Mouse (Mus musculus): ENCODE measurements around the gene Golph3l. TPM values are rescaled to one million over a fixed set of nuclear protein-coding genes. Genes with fewer than 3 reads are reported as not detected.

Golph3l gene
- total and polyA plus RNA-seq, 2 experiments, result 2.5 to 5.2 TPM

GRCm38 (mm10) chr3:95627763-95628162, 39.0 kb downstream of the Golph3l start:
- WGBS, result 90% methylated on average over 5 of the region's 5 CpGs
- Histone ChIP-seq H3K79me2 (ENCODE audit: control insufficient read depth, insufficient read depth, low read length) (peaks cover 3% of the 10 kb centered on the region; the same call in 1 of the 2 replicates), H3K9ac (ENCODE audit: low read depth, low read length) (no peak overlapping the region), H3K36me3 (ENCODE audit: control insufficient read depth, insufficient read depth, low read length) (peaks cover 16% of the 10 kb centered on the region), H3K4me1 (ENCODE audit: control insufficient read depth, insufficient read depth, low read length) (peaks cover 8% of the 10 kb centered on the region), H3K27me3 (ENCODE audit: control insufficient read depth, insufficient read depth, low read length) (no peaks in the 10 kb centered on the region), H3K4me3 (ENCODE audit: insufficient read depth, low read depth, low read length) (no peak overlapping the region), H3K27ac (replicated peaks; ENCODE audit: insufficient read depth, low read depth, low read length) (no peak overlapping the region)
- no peak for DNase-seq (ENCODE audit: extremely low read depth, low read depth, low spot score)
- TF ChIP-seq POLR2A (IDR thresholded peaks at IDR 0.05; ENCODE audit: extremely low read depth, insufficient read depth, low read length), result no peak
- TF ChIP-seq CTCF (IDR thresholded peaks at IDR 0.05; ENCODE audit: low read depth, low read length), result no peak

DNA sequence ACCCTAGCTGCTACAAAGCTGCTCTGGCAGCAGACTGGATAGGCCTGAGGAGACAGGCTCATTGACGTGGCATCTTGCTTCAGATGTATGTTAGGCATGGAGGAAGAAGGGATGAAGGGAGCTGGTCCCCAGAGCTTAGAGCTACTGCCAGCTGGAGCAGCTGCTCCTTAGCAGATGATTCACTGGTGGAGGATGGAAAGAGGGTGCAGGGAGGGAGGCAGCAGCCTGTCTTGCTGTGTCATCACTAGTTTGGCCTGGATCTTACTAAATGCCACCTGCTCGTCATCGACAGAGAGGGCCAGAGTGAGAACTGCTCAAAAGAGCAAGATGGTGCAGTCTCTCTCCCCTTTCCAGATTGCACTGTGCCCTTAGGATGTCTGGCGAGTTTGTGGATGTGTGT, 41.0 kb downstream of the Golph3l start:
- peaks cover 21% of the 10 kb centered on the region for H3K36me3 ChIP-seq (ENCODE audit: control insufficient read depth, insufficient read depth, low read length)
- H3K9ac ChIP-seq (ENCODE audit: low read depth, low read length), result no peak overlapping the region
- no peak for TF ChIP-seq CTCF (IDR thresholded peaks at IDR 0.05; ENCODE audit: low read depth, low read length)
- no peak for TF ChIP-seq POLR2A (IDR thresholded peaks at IDR 0.05; ENCODE audit: extremely low read depth, insufficient read depth, low read length)
- peaks cover 8% of the 10 kb centered on the region for H3K4me1 ChIP-seq (ENCODE audit: control insufficient read depth, insufficient read depth, low read length)
- DNase-seq (ENCODE audit: extremely low read depth, low read depth, low spot score), result no peak
- H3K27me3 ChIP-seq (ENCODE audit: control insufficient read depth, insufficient read depth, low read length), result no peaks in the 10 kb centered on the region
- H3K4me3 ChIP-seq (ENCODE audit: insufficient read depth, low read depth, low read length), result no peak overlapping the region
- WGBS, result 63% methylated on average over 4 of the region's 4 CpGs
- H3K79me2 ChIP-seq (ENCODE audit: control insufficient read depth, insufficient read depth, low read length), result peaks cover 3% of the 10 kb centered on the region; the same call in 1 of the 2 replicates
- no peak overlapping the region for H3K27ac ChIP-seq (replicated peaks; ENCODE audit: insufficient read depth, low read depth, low read length)

- Histone ChIP-seq H3K4me3 (ENCODE audit: insufficient read depth, low read depth, low read length) (no peak overlapping the region), H3K4me1 (ENCODE audit: control insufficient read depth, insufficient read depth, low read length) (peaks cover 12% of the 10 kb centered on the region), H3K27me3 (ENCODE audit: control insufficient read depth, insufficient read depth, low read length) (no peaks in the 10 kb centered on the region), H3K36me3 (ENCODE audit: control insufficient read depth, insufficient read depth, low read length) (peaks cover 21% of the 10 kb centered on the region), H3K27ac (replicated peaks; ENCODE audit: insufficient read depth, low read depth, low read length) (no peak overlapping the region), H3K9ac (ENCODE audit: low read depth, low read length) (no peak overlapping the region), H3K79me2 (ENCODE audit: control insufficient read depth, insufficient read depth, low read length) (no peaks in the 10 kb centered on the region; the same call in 1 of the 2 replicates)
- 62% methylated on average over 3 of the region's 3 CpGs for WGBS
- TF ChIP-seq POLR2A (IDR thresholded peaks at IDR 0.05; ENCODE audit: extremely low read depth, insufficient read depth, low read length) (no peak), CTCF (IDR thresholded peaks at IDR 0.05; ENCODE audit: low read depth, low read length) (no peak)
- DNase-seq (ENCODE audit: extremely low read depth, low read depth, low spot score), result no peak
Measured at GRCm38 (mm10) chr3:95630856-95631255, 42.1 kb downstream of the Golph3l start.

DNA sequence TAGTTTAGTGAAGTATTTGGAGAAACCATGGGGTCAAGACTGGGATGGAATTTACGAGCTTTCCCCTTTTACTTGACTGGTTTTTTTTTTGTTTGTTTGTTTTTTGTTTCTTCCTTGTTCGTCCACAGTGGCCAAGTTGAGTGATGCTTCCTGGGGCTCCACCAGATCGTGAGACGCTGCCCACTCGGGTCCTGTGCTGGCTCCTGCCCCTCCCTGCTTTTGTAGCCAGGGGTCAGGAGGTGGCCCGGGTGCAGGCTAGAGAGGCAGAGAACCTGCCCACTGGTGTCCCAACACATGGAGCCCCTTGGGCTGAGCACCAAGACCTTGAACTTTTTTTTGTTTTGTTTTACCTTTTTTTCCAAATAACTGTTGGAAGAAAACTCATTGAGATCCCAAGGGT, 42.6 kb downstream of the Golph3l start:
- TF ChIP-seq POLR2A (IDR thresholded peaks at IDR 0.05; ENCODE audit: extremely low read depth, insufficient read depth, low read length), result no peak
- no peak for TF ChIP-seq CTCF (IDR thresholded peaks at IDR 0.05; ENCODE audit: low read depth, low read length)
- H3K27ac ChIP-seq (replicated peaks; ENCODE audit: insufficient read depth, low read depth, low read length), result peak overlapping the region; percentile 26; the same call in 1 of the 2 replicates
- no peak overlapping the region for H3K9ac ChIP-seq (ENCODE audit: low read depth, low read length)
- H3K4me3 ChIP-seq (ENCODE audit: insufficient read depth, low read depth, low read length), result no peak overlapping the region
- DNase-seq (ENCODE audit: extremely low read depth, low read depth, low spot score), result no peak
- WGBS, result 63% methylated on average over 6 of the region's 6 CpGs
- peaks cover 21% of the 10 kb centered on the region for H3K36me3 ChIP-seq (ENCODE audit: control insufficient read depth, insufficient read depth, low read length)
- H3K79me2 ChIP-seq (ENCODE audit: control insufficient read depth, insufficient read depth, low read length), result no peaks in the 10 kb centered on the region; the same call in 1 of the 2 replicates
- H3K4me1 ChIP-seq (ENCODE audit: control insufficient read depth, insufficient read depth, low read length), result peaks cover 11% of the 10 kb centered on the region
- H3K27me3 ChIP-seq (ENCODE audit: control insufficient read depth, insufficient read depth, low read length), result no peaks in the 10 kb centered on the region

DNA sequence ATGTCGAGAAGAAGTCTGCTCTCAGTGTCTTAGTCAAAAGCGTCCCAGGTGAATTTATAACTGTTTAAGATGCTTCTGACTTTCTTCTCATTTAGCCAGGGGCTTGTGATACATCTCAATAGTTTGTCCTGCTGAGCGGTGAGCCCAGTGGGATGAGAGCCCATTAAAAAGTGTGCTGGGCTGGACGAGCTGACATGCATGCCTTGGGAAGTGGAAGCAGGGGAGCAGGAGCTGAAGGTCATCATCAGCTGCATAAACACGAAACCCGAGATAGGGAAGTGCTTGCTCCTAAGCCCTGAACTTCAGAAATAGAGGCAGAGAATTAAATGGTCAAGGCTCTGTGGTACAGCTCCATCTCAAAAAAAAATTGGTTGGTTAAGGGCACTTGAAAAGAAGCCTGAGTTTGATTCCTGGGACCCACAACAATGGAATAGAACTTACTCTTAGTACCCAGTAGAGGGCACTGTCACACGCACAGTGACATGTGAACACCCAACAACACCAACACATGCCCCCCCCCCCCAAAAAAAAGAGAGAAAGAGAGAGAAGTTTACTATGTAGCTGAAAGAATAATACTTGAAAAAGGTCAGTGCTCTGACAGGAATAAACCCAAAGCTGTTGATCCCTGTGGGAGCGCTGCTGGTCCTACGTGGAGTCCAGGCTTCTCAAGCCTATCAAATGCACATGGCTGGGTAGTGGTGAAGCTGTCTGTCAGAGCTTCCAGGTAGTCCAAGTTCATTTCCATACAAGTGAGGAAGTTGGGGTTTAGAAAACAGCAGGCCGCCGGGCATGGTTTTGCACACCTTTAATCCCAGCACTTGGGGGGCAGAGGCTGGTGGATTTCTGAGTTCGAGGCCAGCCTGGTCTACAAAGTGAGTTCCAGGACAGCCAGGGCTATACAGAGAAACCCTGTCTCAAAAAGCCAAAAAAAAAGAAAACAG, 44.2 kb downstream of the Golph3l start:
- no peak for TF ChIP-seq POLR2A (IDR thresholded peaks at IDR 0.05; ENCODE audit: extremely low read depth, insufficient read depth, low read length)
- TF ChIP-seq CTCF (IDR thresholded peaks at IDR 0.05; ENCODE audit: low read depth, low read length), result no peak
- Histone ChIP-seq H3K27ac (replicated peaks; ENCODE audit: insufficient read depth, low read depth, low read length) (peak overlapping the region; percentile 9), H3K9ac (ENCODE audit: low read depth, low read length) (no peak overlapping the region), H3K4me1 (ENCODE audit: control insufficient read depth, insufficient read depth, low read length) (peaks cover 11% of the 10 kb centered on the region), H3K36me3 (ENCODE audit: control insufficient read depth, insufficient read depth, low read length) (peaks cover 21% of the 10 kb centered on the region), H3K27me3 (ENCODE audit: control insufficient read depth, insufficient read depth, low read length) (no peaks in the 10 kb centered on the region), H3K79me2 (ENCODE audit: control insufficient read depth, insufficient read depth, low read length) (no peaks in the 10 kb centered on the region), H3K4me3 (ENCODE audit: insufficient read depth, low read depth, low read length) (no peak overlapping the region)
- 68% methylated on average over 12 of the region's 12 CpGs for WGBS
- DNase-seq (ENCODE audit: extremely low read depth, low read depth, low spot score), result peak; percentile 45

DNA sequence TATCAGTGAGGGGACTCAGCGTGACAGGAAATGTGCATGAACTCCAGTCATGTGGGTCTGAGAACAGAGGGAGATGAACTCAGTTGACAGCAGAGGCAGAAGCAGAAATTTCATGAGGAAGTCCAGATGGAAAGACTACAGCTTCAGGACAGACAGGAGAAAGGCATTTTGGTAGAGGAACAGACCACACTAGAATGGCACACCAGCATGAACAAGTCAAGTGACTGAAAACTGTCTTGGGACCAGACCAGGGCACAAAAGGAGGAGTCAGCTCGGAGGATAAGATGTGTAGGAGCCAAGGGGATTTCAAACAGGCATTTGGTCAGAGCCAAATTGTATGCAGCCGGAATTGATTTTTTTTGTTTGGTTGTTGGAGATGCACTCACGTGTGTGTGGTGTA, 46.9 kb downstream of the Golph3l start:
- H3K27ac ChIP-seq (replicated peaks; ENCODE audit: insufficient read depth, low read depth, low read length), result peak overlapping the region; percentile 67
- H3K4me1 ChIP-seq (ENCODE audit: control insufficient read depth, insufficient read depth, low read length), result peaks cover 11% of the 10 kb centered on the region
- 11% methylated on average over 4 of the region's 4 CpGs for WGBS
- H3K9ac ChIP-seq (ENCODE audit: low read depth, low read length), result peak overlapping the region; percentile 13; the same call in 1 of the 2 replicates
- DNase-seq (ENCODE audit: extremely low read depth, low read depth, low spot score), result no peak
- no peaks in the 10 kb centered on the region for H3K79me2 ChIP-seq (ENCODE audit: control insufficient read depth, insufficient read depth, low read length)
- no peaks in the 10 kb centered on the region for H3K27me3 ChIP-seq (ENCODE audit: control insufficient read depth, insufficient read depth, low read length)
- peaks cover 8% of the 10 kb centered on the region for H3K36me3 ChIP-seq (ENCODE audit: control insufficient read depth, insufficient read depth, low read length)
- no peak for TF ChIP-seq CTCF (IDR thresholded peaks at IDR 0.05; ENCODE audit: low read depth, low read length)
- H3K4me3 ChIP-seq (ENCODE audit: insufficient read depth, low read depth, low read length), result no peak overlapping the region

All from liver, adult 2 months (tissue).